Comparison of ENCODE assay signal across 25 mouse cellular contexts in genomic region chr1:191945756-191946155, GRCm38 (mm10). TPM values are rescaled to one million over a fixed set of nuclear protein-coding genes. Genes with fewer than 3 reads are reported as not detected.
DNase-seq lines count a peak whose midpoint lies in the region; ATAC-seq and TF ChIP-seq lines count a peak whose summit lies in the region.
"Had no signal": no experiment of that assay in that cellular context is flagged by ENCODE, and none has a peak within 500 bp of the region (broad histone marks: within the 10 kb centered on the region; RNA-seq: fewer than 3 reads in every experiment).

No protein-coding gene starts in this region.

- H3K4me1 ChIP-seq in lung, postnatal 0 days (ENCODE audit: insufficient read depth, low read depth, low read length): no peaks in the 10 kb centered on the region; the same call in 1 of the 2 replicates
- H3K4me1 ChIP-seq in brown adipose tissue, adult 24 weeks (ENCODE audit: control insufficient read depth, insufficient read depth, insufficient read length, low read length): peaks cover 28% of the 10 kb centered on the region
- H3K4me1 ChIP-seq: embryonic facial prominence, embryonic 15.5 days; hindbrain, embryonic 10.5 days had no signal

- TF ChIP-seq EP300 in lung, postnatal 0 days (IDR thresholded peaks at IDR 0.05): no peak

- no peaks in the 10 kb centered on the region for H3K36me3 ChIP-seq in lung, postnatal 0 days (ENCODE audit: insufficient read depth, low read length)
- H3K36me3 ChIP-seq: embryonic facial prominence, embryonic 15.5 days; forebrain, embryonic 10.5 days; G1E; heart, embryonic 13.5 days; hindbrain, embryonic 10.5 days; intestine, embryonic 15.5 days had no signal

- DNase-seq in heart, adult 11 months: peak; percentile 90
- no peak for DNase-seq in heart, postnatal 36 days
- DNase-seq in lung, postnatal 0 days (ENCODE audit: low spot score): no peak
- no peak for DNase-seq in lung, postnatal 14 days
- DNase-seq in ES-CJ7 (ENCODE audit: low read depth, low spot score): peak; percentile 75
- DNase-seq: adrenal gland, adult 2 months; adrenal gland, postnatal 25 days; cerebellum, adult 2 months; cerebellum, postnatal 10 days; embryo, embryonic 11 days had no signal

- no peak overlapping the region for H3K9ac ChIP-seq in lung, postnatal 0 days (replicated peaks; ENCODE audit: low read depth)
- H3K9ac ChIP-seq: embryonic facial prominence, embryonic 15.5 days; heart, embryonic 13.5 days; hindbrain, embryonic 14.5 days; intestine, embryonic 15.5 days had no signal

- TF ChIP-seq CTCF in lung, postnatal 0 days (IDR thresholded peaks at IDR 0.05): no peak

- WGBS in lung, postnatal 0 days: 75% methylated on average over 5 of the region's 5 CpGs

- ATAC-seq in lung, postnatal 0 days: no peak
- no peak for ATAC-seq in monocyte, adult 5-6 weeks (replicated peaks; ENCODE audit: insufficient number of reproducible peaks, low FRiP score, low TSS enrichment, poor library complexity, severe bottlenecking)
- ATAC-seq: forebrain, embryonic 14.5 days had no signal

- no peak overlapping the region for H3K4me2 ChIP-seq in lung, postnatal 0 days (replicated peaks; ENCODE audit: low read depth, low read length)
- H3K4me2 ChIP-seq: embryonic facial prominence, embryonic 15.5 days; heart, embryonic 13.5 days; hindbrain, embryonic 14.5 days; intestine, embryonic 15.5 days had no signal

- intact Hi-C loops in heart, postnatal 36 days (cut with DNase I): loop anchor here (1.0 kb wide), 1 partner anchor 17 kb away; no protein-coding TSS in a partner anchor

- H3K9me3 ChIP-seq in lung, postnatal 0 days (ENCODE audit: low read length): no peaks in the 10 kb centered on the region
- H3K9me3 ChIP-seq: embryonic facial prominence, embryonic 15.5 days; forebrain, embryonic 10.5 days; G1E; heart, embryonic 13.5 days; hindbrain, embryonic 10.5 days; intestine, embryonic 15.5 days had no signal

- no peaks in the 10 kb centered on the region for H3K27me3 ChIP-seq in lung, postnatal 0 days (replicated peaks; ENCODE audit: insufficient read depth, low read length)
- H3K27me3 ChIP-seq: embryonic facial prominence, embryonic 15.5 days; intestine, embryonic 15.5 days had no signal

- peak overlapping the region; percentile 39; the same call in 1 of the 2 replicates for H3K27ac ChIP-seq in lung, postnatal 0 days (ENCODE audit: low read length)
- peak overlapping the region; percentile 70 for H3K27ac ChIP-seq in brown adipose tissue, adult 24 weeks (replicated peaks; ENCODE audit: low read depth, low read length)
- H3K27ac ChIP-seq: embryonic facial prominence, embryonic 15.5 days; forebrain, embryonic 10.5 days; heart, embryonic 13.5 days; hindbrain, embryonic 10.5 days; hindbrain, embryonic 14.5 days; intestine, embryonic 15.5 days had no signal

- H3K4me3 ChIP-seq in lung, postnatal 0 days (ENCODE audit: low read depth, low read length): no peak overlapping the region
- H3K4me3 ChIP-seq in brown adipose tissue, adult 24 weeks (ENCODE audit: insufficient read depth, low read depth, low read length): no peak overlapping the region
- H3K4me3 ChIP-seq: embryonic facial prominence, embryonic 15.5 days; erythroblast, embryonic 14.5 days; forebrain, embryonic 10.5 days; heart, embryonic 13.5 days; hindbrain, embryonic 10.5 days; intestine, embryonic 15.5 days had no signal

RNA-seq across cellular contexts. Expression of gene Rd3, which starts 31.4 kb away (rescaled TPM):
- total RNA-seq in heart, postnatal 36 days (2021): under 1 TPM; 0.16 to 0.53 TPM
- 3.7 and 4.6 TPM in 2 replicates for polyA plus RNA-seq in lung, postnatal 0 days (2015; fragmentation: Nextera tagmentation; extraction: Ambion mirVana)
- polyA plus RNA-seq in brown adipose tissue, adult 24 weeks (2012; ENCODE audit: insufficient read depth, insufficient read length, missing spikeins): not detected in 2 replicates
- total RNA-seq in monocyte, adult 5-6 weeks (2017): not detected in 3 replicates
- total RNA-seq: common myeloid progenitor, adult 5-6 weeks; G1E; gastrocnemius, adult 8-10 months; gastrocnemius, postnatal 4 days had no signal
- polyA plus RNA-seq: C2C12; erythroblast, embryonic 14.5 days; G1E had no signal

RNA-seq across cellular contexts. Expression of gene Slc30a1, which starts 39.2 kb away (rescaled TPM):
- 10 to 100 TPM; 19.7 to 27.2 TPM for total RNA-seq in heart, postnatal 36 days (2021)
- 5.2 and 5.6 TPM in 2 replicates for polyA plus RNA-seq in lung, postnatal 0 days (2015; fragmentation: Nextera tagmentation; extraction: Ambion mirVana)
- 4.5 and 5.8 TPM in 2 replicates for polyA plus RNA-seq in brown adipose tissue, adult 24 weeks (2012; ENCODE audit: insufficient read depth, insufficient read length, missing spikeins)
- 14.7 to 23.0 TPM (median 22.0 TPM) in 3 replicates for total RNA-seq in monocyte, adult 5-6 weeks (2017)

Comparison
In these comparisons a context has a peak if more than half of its experiments do, and no peak if none do; other contexts are left out.
1. DNase-seq: peak in heart, adult 11 months (single experiment) and ES-CJ7 (single experiment); none in heart, postnatal 36 days (0 of 2), lung, postnatal 0 days (single experiment) and lung, postnatal 14 days (single experiment).